Mouse (Mus musculus): ENCODE results near the gene Glis1. TPM values are rescaled to one million over a fixed set of nuclear protein-coding genes. Genes with fewer than 3 reads are reported as not detected.

Gene Glis1
- polyA plus RNA-seq, 1 experiment from 2014 or later = 0.49 TPM

- Histone ChIP-seq H3K9me3 (no peaks in the 10 kb centered on the region), H3K4me2 (no peak overlapping the region), H3K27me3 (replicated peaks) (peaks cover 3% of the 10 kb centered on the region; the same call in 1 of the 2 replicates), H3K9ac (no peak overlapping the region), H3K4me1 (peaks cover 12% of the 10 kb centered on the region; the same call in 1 of the 2 replicates), H3K4me3 (replicated peaks) (no peak overlapping the region), H3K36me3 (no peaks in the 10 kb centered on the region), H3K27ac (no peak overlapping the region)
- 65% methylated on average over 16 of the region's 16 CpGs for WGBS
- no peak for ATAC-seq (ENCODE audit: insufficient read depth, low FRiP score, low read depth)
These were observed 19.0 kb downstream of the Glis1 start for GRCm38 (mm10) chr4:107453141-107453984.

- no peaks in the 10 kb centered on the region for H3K27me3 ChIP-seq (replicated peaks)
- no peak overlapping the region for H3K9ac ChIP-seq
- H3K4me1 ChIP-seq = peaks cover 12% of the 10 kb centered on the region; the same call in 1 of the 2 replicates
- H3K36me3 ChIP-seq = no peaks in the 10 kb centered on the region
- WGBS = 57% methylated on average over 12 of the region's 12 CpGs
- no peak for ATAC-seq (ENCODE audit: insufficient read depth, low FRiP score, low read depth)
- H3K4me3 ChIP-seq (replicated peaks) = no peak overlapping the region
- H3K4me2 ChIP-seq = no peak overlapping the region
- H3K9me3 ChIP-seq = no peaks in the 10 kb centered on the region
- no peak overlapping the region for H3K27ac ChIP-seq
These were observed 23.2 kb downstream of the Glis1 start for GRCm38 (mm10) chr4:107457602-107458001.

GRCm38 (mm10) chr4:107458907-107459306 lies 24.5 kb downstream of the Glis1 start:
- no peak overlapping the region for H3K4me2 ChIP-seq
- peak; percentile 78 for ATAC-seq (ENCODE audit: insufficient read depth, low FRiP score, low read depth)
- H3K4me1 ChIP-seq = peaks cover 7% of the 10 kb centered on the region; the same call in 1 of the 2 replicates
- H3K9ac ChIP-seq = no peak overlapping the region
- 69% methylated on average over 17 of the region's 17 CpGs for WGBS
- H3K27me3 ChIP-seq (replicated peaks) = no peaks in the 10 kb centered on the region
- H3K9me3 ChIP-seq = no peaks in the 10 kb centered on the region
- no peak overlapping the region for H3K4me3 ChIP-seq (replicated peaks)
- H3K27ac ChIP-seq = no peak overlapping the region
- no peaks in the 10 kb centered on the region for H3K36me3 ChIP-seq

GRCm38 (mm10) chr4:107459461-107459860 lies 25.1 kb downstream of the Glis1 start:
- Histone ChIP-seq H3K9me3 (no peaks in the 10 kb centered on the region), H3K4me3 (replicated peaks) (no peak overlapping the region), H3K4me2 (no peak overlapping the region), H3K36me3 (no peaks in the 10 kb centered on the region), H3K27me3 (replicated peaks) (no peaks in the 10 kb centered on the region), H3K27ac (no peak overlapping the region), H3K9ac (no peak overlapping the region), H3K4me1 (peaks cover 7% of the 10 kb centered on the region; the same call in 1 of the 2 replicates)
- ATAC-seq (ENCODE audit: insufficient read depth, low FRiP score, low read depth) = no peak
- 80% methylated on average over 2 of the region's 2 CpGs for WGBS

- no peaks in the 10 kb centered on the region for H3K9me3 ChIP-seq
- H3K36me3 ChIP-seq = no peaks in the 10 kb centered on the region
- no peaks in the 10 kb centered on the region for H3K27me3 ChIP-seq (replicated peaks)
- peaks cover 7% of the 10 kb centered on the region; the same call in 1 of the 2 replicates for H3K4me1 ChIP-seq
- no peak overlapping the region for H3K9ac ChIP-seq
- ATAC-seq (ENCODE audit: insufficient read depth, low FRiP score, low read depth) = no peak
- H3K27ac ChIP-seq = no peak overlapping the region
- no peak overlapping the region for H3K4me3 ChIP-seq (replicated peaks)
- H3K4me2 ChIP-seq = no peak overlapping the region
- 72% methylated on average over 11 of the region's 11 CpGs for WGBS
These were observed 26.1 kb downstream of the Glis1 start for GRCm38 (mm10) chr4:107460468-107460867.

GRCm38 (mm10) chr4:107467831-107468230 lies 33.4 kb downstream of the Glis1 start:
- ATAC-seq (ENCODE audit: insufficient read depth, low FRiP score, low read depth) = no peak

GRCm38 (mm10) chr4:107468264-107468663 lies 33.9 kb downstream of the Glis1 start:
- Histone ChIP-seq H3K9me3 (no peaks in the 10 kb centered on the region), H3K9ac (no peak overlapping the region), H3K27ac (no peak overlapping the region), H3K4me2 (no peak overlapping the region), H3K4me3 (replicated peaks) (no peak overlapping the region), H3K4me1 (no peaks in the 10 kb centered on the region), H3K27me3 (replicated peaks) (0 out of 2 replicates have a peak, but pooled peaks cover 3% of the 10 kb centered on the region), H3K36me3 (no peaks in the 10 kb centered on the region)
- WGBS = 50% methylated on average over 13 of the region's 13 CpGs
- ATAC-seq (ENCODE audit: insufficient read depth, low FRiP score, low read depth) = peak; percentile 44; the same call in 1 of the 2 replicates

More at GRCm38 (mm10) chr4:107467831-107468230, 33.4 kb downstream of the Glis1 start:
- Histone ChIP-seq H3K36me3 (no peaks in the 10 kb centered on the region), H3K4me1 (no peaks in the 10 kb centered on the region), H3K4me3 (replicated peaks) (no peak overlapping the region), H3K9ac (no peak overlapping the region), H3K9me3 (no peaks in the 10 kb centered on the region), H3K27ac (no peak overlapping the region), H3K4me2 (no peak overlapping the region), H3K27me3 (replicated peaks) (0 out of 2 replicates have a peak, but pooled peaks cover 3% of the 10 kb centered on the region)
- 70% methylated on average over 7 of the region's 7 CpGs for WGBS

- H3K27me3 ChIP-seq (replicated peaks) = 0 out of 2 replicates have a peak, but pooled peaks cover 3% of the 10 kb centered on the region
- no peaks in the 10 kb centered on the region for H3K4me1 ChIP-seq
- no peak overlapping the region for H3K4me3 ChIP-seq (replicated peaks)
- no peaks in the 10 kb centered on the region for H3K36me3 ChIP-seq
- no peak overlapping the region for H3K9ac ChIP-seq
- WGBS = 57% methylated on average over 11 of the region's 11 CpGs
- H3K4me2 ChIP-seq = no peak overlapping the region
- ATAC-seq (ENCODE audit: insufficient read depth, low FRiP score, low read depth) = no peak
- H3K27ac ChIP-seq = no peak overlapping the region
- no peaks in the 10 kb centered on the region for H3K9me3 ChIP-seq
These were observed 34.4 kb downstream of the Glis1 start for GRCm38 (mm10) chr4:107468768-107469167.

- no peak for ATAC-seq (ENCODE audit: insufficient read depth, low FRiP score, low read depth)
These were observed 41.9 kb downstream of the Glis1 start for GRCm38 (mm10) chr4:107476266-107476665.

GRCm38 (mm10) chr4:107479015-107479414 lies 44.6 kb downstream of the Glis1 start:
- Histone ChIP-seq H3K4me2 (no peak overlapping the region), H3K9me3 (no peaks in the 10 kb centered on the region), H3K4me3 (replicated peaks) (no peak overlapping the region), H3K9ac (no peak overlapping the region), H3K4me1 (0 out of 2 replicates have a peak, but pooled peaks cover 4% of the 10 kb centered on the region), H3K27ac (no peak overlapping the region), H3K27me3 (replicated peaks) (no peaks in the 10 kb centered on the region), H3K36me3 (no peaks in the 10 kb centered on the region)
- WGBS = 71% methylated on average over 5 of the region's 5 CpGs
- no peak for ATAC-seq (ENCODE audit: insufficient read depth, low FRiP score, low read depth)

More at GRCm38 (mm10) chr4:107476266-107476665, 41.9 kb downstream of the Glis1 start:
- Histone ChIP-seq H3K27ac (no peak overlapping the region), H3K4me2 (no peak overlapping the region), H3K36me3 (no peaks in the 10 kb centered on the region), H3K4me3 (replicated peaks) (no peak overlapping the region), H3K4me1 (0 out of 2 replicates have a peak, but pooled peaks cover 4% of the 10 kb centered on the region), H3K9ac (no peak overlapping the region), H3K27me3 (replicated peaks) (no peaks in the 10 kb centered on the region), H3K9me3 (no peaks in the 10 kb centered on the region)
- 33% methylated on average over 11 of the region's 11 CpGs for WGBS

GRCm38 (mm10) chr4:107482541-107482940 lies 48.1 kb downstream of the Glis1 start:
- no peak overlapping the region for H3K27ac ChIP-seq
- H3K4me3 ChIP-seq (replicated peaks) = no peak overlapping the region
- ATAC-seq (ENCODE audit: insufficient read depth, low FRiP score, low read depth) = no peak
- H3K9me3 ChIP-seq = no peaks in the 10 kb centered on the region
- H3K9ac ChIP-seq = no peak overlapping the region
- WGBS = 81% methylated on average over 2 of the region's 2 CpGs
- H3K4me2 ChIP-seq = no peak overlapping the region
- H3K4me1 ChIP-seq = 0 out of 2 replicates have a peak, but pooled peaks cover 4% of the 10 kb centered on the region
- no peaks in the 10 kb centered on the region for H3K36me3 ChIP-seq
- H3K27me3 ChIP-seq (replicated peaks) = no peaks in the 10 kb centered on the region

- ATAC-seq (ENCODE audit: insufficient read depth, low FRiP score, low read depth) = no peak
- WGBS = 86% methylated on average over 20 of the region's 20 CpGs
- H3K9me3 ChIP-seq = no peaks in the 10 kb centered on the region
These were observed 49.3 kb downstream of the Glis1 start for GRCm38 (mm10) chr4:107483556-107484220.

More at GRCm38 (mm10) chr4:107483556-107484220, 49.3 kb downstream of the Glis1 start:
- H3K27me3 ChIP-seq (replicated peaks) = no peaks in the 10 kb centered on the region
- H3K4me3 ChIP-seq (replicated peaks) = no peak overlapping the region
- H3K9ac ChIP-seq = no peak overlapping the region
- no peak overlapping the region for H3K4me2 ChIP-seq
- no peak overlapping the region for H3K27ac ChIP-seq
- no peaks in the 10 kb centered on the region for H3K36me3 ChIP-seq
- 0 out of 2 replicates have a peak, but pooled peaks cover 4% of the 10 kb centered on the region for H3K4me1 ChIP-seq

Measured in stomach, embryonic 15.5 days (tissue).